Mouse (Mus musculus) embryonic facial prominence, embryonic 12.5 days (tissue): Measurements from ENCODE around the gene Sacs. TPM values are rescaled to one million over a fixed set of nuclear protein-coding genes. Genes with fewer than 3 reads are reported as not detected.

Source experiments
- polyA plus RNA-seq: library from polyadenylated mRNA; unstranded; fragments of >200 nt; fragmentation: Nextera tagmentation; extraction: Ambion mirVana; gene quantifications from 2 replicates; pipeline ENCODE4 v1.2.1, GENCODE M21; 2016

Sacs gene
- polyA plus RNA-seq, 1 experiment from 2014 or later: 4.5 TPM

Other genes with a start within 250 kb of the Sacs start
- 49.0 and 62.6 TPM in 2 replicates for gene Tnfrsf19, start 92.0 kb upstream of the Sacs start, polyA plus RNA-seq
- gene Sgcg, start 120.0 kb downstream of the Sacs start, polyA plus RNA-seq: 2.0 and 2.3 TPM in 2 replicates
- 0.38 and 0.41 TPM in 2 replicates for gene Arl11, start 171.3 kb downstream of the Sacs start, polyA plus RNA-seq
- gene Ebpl, start 222.0 kb downstream of the Sacs start, polyA plus RNA-seq: 13.9 and 14.3 TPM in 2 replicates